Mouse (Mus musculus): ENCODE measurements around the gene Dgkg. TPM values are rescaled to one million over a fixed set of nuclear protein-coding genes. Genes with fewer than 3 reads are reported as not detected.

The Dgkg gene
- polyA plus RNA-seq (2014; fragmentation: Nextera tagmentation; extraction: Ambion mirVana) = 1.8 and 3.0 TPM in 2 replicates

DNA sequence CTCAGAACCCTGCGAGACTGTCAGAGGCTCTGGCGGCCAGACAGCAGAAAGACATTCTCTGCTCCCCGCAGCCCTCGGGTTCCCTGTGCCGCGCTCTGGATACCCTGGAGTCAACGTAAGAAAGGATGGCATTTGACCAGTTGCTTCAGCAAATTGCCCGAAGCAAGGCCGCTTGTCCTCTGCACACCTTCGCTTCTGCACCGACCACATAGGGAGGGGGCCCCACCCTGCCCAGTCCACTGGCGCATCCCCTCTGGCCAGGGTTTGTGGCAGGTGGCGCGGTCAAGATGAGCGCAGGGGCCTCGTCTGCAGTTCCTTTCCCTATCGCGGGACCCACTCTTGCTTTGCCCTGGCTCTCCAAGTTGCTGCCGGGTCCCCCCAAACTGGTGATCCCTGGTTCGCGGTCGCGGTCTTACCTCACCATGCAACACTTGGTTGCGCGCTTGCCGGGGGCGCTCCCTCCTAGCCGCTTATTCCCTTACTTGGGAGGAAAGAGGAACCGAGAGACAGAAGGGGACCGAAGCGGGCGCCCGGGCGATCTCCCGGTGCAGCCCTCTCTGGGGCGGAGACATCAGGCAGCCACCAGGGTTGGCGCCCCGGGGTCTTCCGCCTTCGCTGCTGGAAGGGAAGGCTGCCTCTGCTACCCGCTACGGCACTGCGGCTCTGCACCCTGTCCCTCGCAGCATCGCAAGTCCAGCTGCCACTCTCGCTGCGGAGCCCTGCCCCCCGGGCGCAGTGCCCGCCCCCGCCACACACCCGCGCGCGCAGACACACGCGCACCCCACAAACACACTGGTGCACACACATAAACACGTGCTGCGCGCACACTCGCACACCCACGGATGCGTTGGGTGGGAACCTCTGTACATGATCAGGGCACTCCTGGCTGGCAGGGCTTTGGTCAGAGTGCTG lies at the start of gene Dgkg:
Gene Dgkg (minus strand): TSS at position 689 of the 912 bp plus-strand sequence.
- Histone ChIP-seq H3K36me3 (ENCODE audit: control insufficient read depth, insufficient read depth, low read length) (no peaks in the 10 kb centered on the region), H3K4me3 (ENCODE audit: low read depth, low read length) (peak within 1 kb of the TSS; percentile 45), H3K27ac (ENCODE audit: low read depth, low read length) (no peak within 1 kb of the TSS), H3K27me3 (ENCODE audit: control insufficient read depth, insufficient read depth, low read length) (peaks cover 23% of the 10 kb centered on the region; the same call in 1 of the 2 replicates), H3K4me2 (ENCODE audit: low read depth, low read length) (peak within 1 kb of the TSS; percentile 89), H3K9me3 (ENCODE audit: control insufficient read depth, low read length) (no peaks in the 10 kb centered on the region), H3K9ac (replicated peaks; ENCODE audit: low read depth, low read length) (peak within 1 kb of the TSS; percentile 51), H3K4me1 (ENCODE audit: control insufficient read depth, insufficient read depth, low read length) (0 out of 2 replicates have a peak, but pooled peaks cover 3% of the 10 kb centered on the region)
- WGBS = 1% methylated on average over 63 of the region's 63 CpGs
- peak; percentile 86 for ATAC-seq (ENCODE audit: low read depth)

DNA sequence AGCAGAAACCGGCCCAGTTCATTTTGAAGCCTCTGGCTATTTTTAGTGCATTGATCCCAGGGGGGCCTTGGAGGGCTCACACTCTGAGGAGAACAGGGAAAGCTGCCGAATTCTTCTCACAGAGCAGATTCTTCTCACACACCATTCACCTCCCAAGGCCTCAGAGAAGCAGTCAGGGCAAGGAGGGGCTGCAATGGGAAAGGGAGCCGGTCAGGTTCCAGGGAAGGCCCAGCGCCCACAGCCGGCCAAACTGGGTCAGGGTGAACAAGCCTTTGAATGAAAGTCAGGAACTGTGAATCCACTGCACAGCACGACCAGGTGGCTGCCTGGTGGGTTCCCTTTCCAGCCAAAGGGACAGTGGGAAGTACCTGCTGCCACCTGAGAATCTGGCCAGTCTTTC lies 47.9 kb upstream of the Dgkg start:
- H3K27me3 ChIP-seq (ENCODE audit: control insufficient read depth, insufficient read depth, low read length) = no peaks in the 10 kb centered on the region
- H3K27ac ChIP-seq (ENCODE audit: low read depth, low read length) = no peak overlapping the region
- H3K36me3 ChIP-seq (ENCODE audit: control insufficient read depth, insufficient read depth, low read length) = no peaks in the 10 kb centered on the region
- no peak overlapping the region for H3K9ac ChIP-seq (replicated peaks; ENCODE audit: low read depth, low read length)
- ATAC-seq (ENCODE audit: low read depth) = no peak
- no peak overlapping the region for H3K4me2 ChIP-seq (ENCODE audit: low read depth, low read length)
- H3K4me3 ChIP-seq (ENCODE audit: low read depth, low read length) = no peak overlapping the region
- no peaks in the 10 kb centered on the region for H3K9me3 ChIP-seq (ENCODE audit: control insufficient read depth, low read length)
- 49% methylated on average over 6 of the region's 6 CpGs for WGBS
- no peaks in the 10 kb centered on the region for H3K4me1 ChIP-seq (ENCODE audit: control insufficient read depth, insufficient read depth, low read length)

DNA sequence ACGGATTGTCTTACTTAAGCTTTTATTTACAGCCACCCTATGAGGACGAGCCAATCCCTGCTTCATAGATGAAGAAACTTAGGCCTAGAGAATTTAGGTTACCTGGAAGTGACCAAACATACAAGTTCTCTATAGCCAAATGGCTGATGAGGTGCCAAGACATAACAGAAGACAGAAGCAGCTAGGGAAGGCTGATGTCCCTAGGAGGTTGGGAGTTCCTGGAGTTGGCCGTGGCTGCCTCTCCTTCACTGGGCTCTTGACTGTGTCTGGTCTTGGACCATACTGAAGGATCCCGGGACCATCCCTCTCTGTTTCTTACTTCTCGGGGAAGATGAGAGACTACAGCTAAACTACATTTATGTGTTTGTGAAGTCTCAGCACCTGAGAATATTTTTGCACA lies 47.1 kb upstream of the Dgkg start:
- Histone ChIP-seq H3K9me3 (ENCODE audit: control insufficient read depth, low read length) (no peaks in the 10 kb centered on the region), H3K4me1 (ENCODE audit: control insufficient read depth, insufficient read depth, low read length) (no peaks in the 10 kb centered on the region), H3K27ac (ENCODE audit: low read depth, low read length) (no peak overlapping the region), H3K27me3 (ENCODE audit: control insufficient read depth, insufficient read depth, low read length) (no peaks in the 10 kb centered on the region), H3K9ac (replicated peaks; ENCODE audit: low read depth, low read length) (no peak overlapping the region), H3K4me3 (ENCODE audit: low read depth, low read length) (no peak overlapping the region), H3K36me3 (ENCODE audit: control insufficient read depth, insufficient read depth, low read length) (no peaks in the 10 kb centered on the region), H3K4me2 (ENCODE audit: low read depth, low read length) (no peak overlapping the region)
- WGBS = 90% methylated on average over 5 of the region's 5 CpGs
- ATAC-seq (ENCODE audit: low read depth) = no peak

DNA sequence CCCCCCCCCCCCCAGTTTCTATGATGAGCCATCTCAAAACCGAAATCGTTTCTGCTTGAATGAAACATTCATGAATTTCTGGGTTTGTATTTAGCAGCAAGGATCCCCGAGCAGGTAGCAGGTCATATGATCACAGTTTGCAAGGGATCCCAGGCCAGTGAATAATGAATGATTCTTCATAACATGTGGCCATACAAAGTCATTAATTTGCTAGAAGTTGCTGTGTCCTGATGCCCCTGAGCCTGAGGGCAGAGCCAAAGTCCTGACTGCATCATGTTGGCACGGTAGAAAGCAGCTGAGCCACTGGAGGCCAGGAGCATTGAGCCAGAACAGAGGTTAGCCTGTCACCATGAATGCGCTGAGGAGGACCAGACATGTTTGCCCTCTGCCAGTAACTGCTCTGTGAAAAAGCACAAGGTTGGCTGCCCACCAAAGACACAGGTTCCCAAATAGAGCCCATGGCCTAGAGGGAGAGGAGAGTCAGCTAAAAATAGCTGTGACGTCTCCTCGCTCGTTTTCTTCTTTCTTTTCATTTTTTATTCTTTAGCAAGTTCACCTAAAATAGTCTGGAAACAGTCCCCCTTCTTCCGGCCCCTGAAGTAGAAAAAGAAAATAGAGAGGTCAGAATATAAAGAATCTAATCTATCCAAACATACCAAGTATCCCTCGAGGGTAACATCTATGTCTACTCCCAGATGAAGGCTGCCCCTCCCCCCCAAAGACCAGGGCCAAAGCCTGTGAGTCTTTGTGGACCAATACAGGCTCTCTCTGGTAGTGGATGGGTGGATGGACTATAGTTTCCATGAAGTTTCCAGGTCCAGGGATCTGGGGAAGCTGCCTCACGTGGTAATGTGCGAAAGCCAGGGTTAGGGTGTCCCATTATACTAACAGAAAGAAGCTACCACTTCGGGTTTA lies 42.1 kb upstream of the Dgkg start:
- Histone ChIP-seq H3K9me3 (ENCODE audit: control insufficient read depth, low read length) (no peaks in the 10 kb centered on the region), H3K4me3 (ENCODE audit: low read depth, low read length) (no peak overlapping the region), H3K9ac (replicated peaks; ENCODE audit: low read depth, low read length) (no peak overlapping the region), H3K27ac (ENCODE audit: low read depth, low read length) (no peak overlapping the region), H3K27me3 (ENCODE audit: control insufficient read depth, insufficient read depth, low read length) (no peaks in the 10 kb centered on the region), H3K4me2 (ENCODE audit: low read depth, low read length) (no peak overlapping the region), H3K36me3 (ENCODE audit: control insufficient read depth, insufficient read depth, low read length) (no peaks in the 10 kb centered on the region), H3K4me1 (ENCODE audit: control insufficient read depth, insufficient read depth, low read length) (no peaks in the 10 kb centered on the region)
- ATAC-seq (ENCODE audit: low read depth) = no peak
- 78% methylated on average over 13 of the region's 13 CpGs for WGBS

DNA sequence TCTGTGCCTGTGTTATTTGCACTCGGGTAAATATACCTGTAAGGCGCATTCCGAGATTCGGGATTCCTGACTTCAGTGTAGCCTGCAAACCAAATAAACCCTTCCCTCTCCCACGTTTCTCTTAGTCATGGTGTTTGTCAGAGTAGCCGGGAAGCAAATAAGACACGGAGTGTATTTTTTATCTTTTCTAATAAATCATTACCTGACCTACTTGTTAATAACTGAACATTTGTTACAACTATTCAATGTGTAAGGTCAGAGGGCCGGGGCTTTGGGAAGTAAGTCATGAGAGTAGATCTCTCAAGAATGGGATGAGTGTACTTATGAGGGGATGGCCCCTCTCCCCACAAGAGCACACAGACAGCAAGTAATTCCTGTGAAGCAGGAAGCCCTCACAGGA lies 41.1 kb upstream of the Dgkg start:
- 86% methylated on average over 8 of the region's 8 CpGs for WGBS
- H3K27ac ChIP-seq (ENCODE audit: low read depth, low read length) = no peak overlapping the region
- no peak overlapping the region for H3K4me2 ChIP-seq (ENCODE audit: low read depth, low read length)
- no peaks in the 10 kb centered on the region for H3K27me3 ChIP-seq (ENCODE audit: control insufficient read depth, insufficient read depth, low read length)
- H3K36me3 ChIP-seq (ENCODE audit: control insufficient read depth, insufficient read depth, low read length) = no peaks in the 10 kb centered on the region
- no peak overlapping the region for H3K9ac ChIP-seq (replicated peaks; ENCODE audit: low read depth, low read length)
- H3K4me1 ChIP-seq (ENCODE audit: control insufficient read depth, insufficient read depth, low read length) = no peaks in the 10 kb centered on the region
- no peak for ATAC-seq (ENCODE audit: low read depth)
- H3K9me3 ChIP-seq (ENCODE audit: control insufficient read depth, low read length) = no peaks in the 10 kb centered on the region
- H3K4me3 ChIP-seq (ENCODE audit: low read depth, low read length) = no peak overlapping the region

- H3K27me3 ChIP-seq (ENCODE audit: control insufficient read depth, insufficient read depth, low read length) = no peaks in the 10 kb centered on the region
- 90% methylated on average over 2 of the region's 2 CpGs for WGBS
- ATAC-seq (ENCODE audit: low read depth) = no peak
Observed at GRCm38 (mm10) chr16:22689622-22690021, 32.6 kb upstream of the Dgkg start.

DNA sequence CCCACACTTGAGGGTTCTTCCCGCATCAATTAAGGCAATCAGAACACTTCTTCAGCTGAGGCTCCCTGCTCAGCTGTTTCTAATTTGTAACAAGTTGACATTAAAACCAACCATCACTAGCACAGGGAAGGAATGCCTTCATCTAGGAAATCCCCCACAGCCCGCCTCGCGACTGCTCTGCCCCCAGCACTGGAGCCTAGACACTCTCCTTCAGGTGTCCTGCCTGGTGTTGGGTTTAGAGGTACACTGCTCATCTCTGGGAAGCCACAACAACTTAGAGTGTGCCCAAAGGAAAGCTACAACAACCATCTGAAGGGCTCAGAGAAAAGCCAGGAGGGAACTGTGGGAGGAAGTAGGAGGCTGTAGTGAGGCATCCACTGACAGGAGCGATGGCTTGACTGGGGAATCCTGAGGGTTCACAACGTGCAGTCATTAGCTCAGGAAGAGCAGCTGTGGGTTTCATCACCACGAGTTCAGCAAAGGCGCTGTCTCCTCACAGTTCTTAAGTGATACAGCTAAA lies 30.8 kb upstream of the Dgkg start:
- Histone ChIP-seq H3K4me2 (ENCODE audit: low read depth, low read length) (no peak overlapping the region), H3K27me3 (ENCODE audit: control insufficient read depth, insufficient read depth, low read length) (no peaks in the 10 kb centered on the region), H3K36me3 (ENCODE audit: control insufficient read depth, insufficient read depth, low read length) (no peaks in the 10 kb centered on the region), H3K9ac (replicated peaks; ENCODE audit: low read depth, low read length) (no peak overlapping the region), H3K9me3 (ENCODE audit: control insufficient read depth, low read length) (no peaks in the 10 kb centered on the region), H3K4me3 (ENCODE audit: low read depth, low read length) (no peak overlapping the region), H3K4me1 (ENCODE audit: control insufficient read depth, insufficient read depth, low read length) (no peaks in the 10 kb centered on the region), H3K27ac (ENCODE audit: low read depth, low read length) (no peak overlapping the region)
- WGBS = 81% methylated on average over 8 of the region's 8 CpGs
- no peak for ATAC-seq (ENCODE audit: low read depth)

More at GRCm38 (mm10) chr16:22689622-22690021, 32.6 kb upstream of the Dgkg start:
- Histone ChIP-seq H3K9me3 (ENCODE audit: control insufficient read depth, low read length) (no peaks in the 10 kb centered on the region), H3K4me2 (ENCODE audit: low read depth, low read length) (no peak overlapping the region), H3K9ac (replicated peaks; ENCODE audit: low read depth, low read length) (no peak overlapping the region), H3K27ac (ENCODE audit: low read depth, low read length) (no peak overlapping the region), H3K4me3 (ENCODE audit: low read depth, low read length) (no peak overlapping the region), H3K4me1 (ENCODE audit: control insufficient read depth, insufficient read depth, low read length) (no peaks in the 10 kb centered on the region), H3K36me3 (ENCODE audit: control insufficient read depth, insufficient read depth, low read length) (no peaks in the 10 kb centered on the region)

DNA sequence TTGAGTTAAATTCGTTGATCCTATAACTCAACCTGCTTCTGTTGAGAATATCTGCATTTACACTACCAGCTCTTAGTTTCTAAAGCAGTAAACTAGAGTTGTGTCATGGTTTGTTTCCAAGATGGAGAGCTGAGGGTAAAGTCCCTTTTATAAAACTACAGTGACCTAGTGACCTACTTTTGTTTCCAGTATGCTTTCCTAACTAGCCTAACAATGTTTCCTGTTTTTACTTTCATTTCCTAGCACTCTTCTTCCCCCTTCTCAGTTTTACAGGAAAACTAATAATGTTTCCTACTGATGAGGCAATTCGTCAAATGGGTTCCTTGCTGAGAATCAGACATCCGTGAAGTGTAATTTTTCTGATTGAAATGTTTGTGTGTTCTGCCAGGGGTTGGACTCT lies 26.6 kb upstream of the Dgkg start:
- H3K36me3 ChIP-seq (ENCODE audit: control insufficient read depth, insufficient read depth, low read length) = no peaks in the 10 kb centered on the region
- no peaks in the 10 kb centered on the region for H3K27me3 ChIP-seq (ENCODE audit: control insufficient read depth, insufficient read depth, low read length)
- ATAC-seq (ENCODE audit: low read depth) = no peak
- H3K9ac ChIP-seq (replicated peaks; ENCODE audit: low read depth, low read length) = no peak overlapping the region
- 88% methylated on average over 3 of the region's 3 CpGs for WGBS
- no peak overlapping the region for H3K4me3 ChIP-seq (ENCODE audit: low read depth, low read length)
- H3K4me2 ChIP-seq (ENCODE audit: low read depth, low read length) = no peak overlapping the region
- no peaks in the 10 kb centered on the region for H3K9me3 ChIP-seq (ENCODE audit: control insufficient read depth, low read length)
- H3K27ac ChIP-seq (ENCODE audit: low read depth, low read length) = no peak overlapping the region
- no peaks in the 10 kb centered on the region for H3K4me1 ChIP-seq (ENCODE audit: control insufficient read depth, insufficient read depth, low read length)

Measured in neural tube, embryonic 14.5 days (tissue).